Mouse (Mus musculus): Measurements from ENCODE around the gene Pard6b.

Gene Pard6b

DNA sequence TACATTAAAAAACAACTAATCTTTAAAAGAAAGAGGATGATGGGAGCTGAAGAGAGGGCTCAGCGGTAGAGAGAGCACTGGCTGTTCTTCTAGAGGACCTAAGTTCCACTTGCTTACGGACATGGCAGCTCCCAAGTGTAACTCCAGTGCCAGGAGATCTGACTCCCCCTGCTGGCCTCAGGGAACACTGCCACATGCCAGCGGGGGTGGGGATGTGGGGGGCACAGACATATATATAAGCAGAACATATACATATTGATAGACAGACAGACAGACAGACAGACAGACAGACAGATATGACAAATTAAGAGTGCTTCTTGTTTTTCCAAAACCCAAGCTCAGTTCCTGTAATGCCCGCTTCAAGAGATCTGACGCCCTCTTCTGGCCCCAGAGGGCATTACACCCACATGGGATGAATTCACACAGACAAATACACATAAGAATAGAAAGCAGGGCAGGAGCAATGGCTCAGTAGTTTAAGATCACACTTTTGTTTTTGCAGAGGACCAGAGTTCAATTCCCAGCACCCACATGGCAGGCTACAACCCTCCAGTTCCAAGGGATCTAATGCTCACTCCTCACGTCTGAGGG is 21.5 kb upstream of the Pard6b start:
- no peak for DNase-seq (ENCODE audit: low spot score)

DNA sequence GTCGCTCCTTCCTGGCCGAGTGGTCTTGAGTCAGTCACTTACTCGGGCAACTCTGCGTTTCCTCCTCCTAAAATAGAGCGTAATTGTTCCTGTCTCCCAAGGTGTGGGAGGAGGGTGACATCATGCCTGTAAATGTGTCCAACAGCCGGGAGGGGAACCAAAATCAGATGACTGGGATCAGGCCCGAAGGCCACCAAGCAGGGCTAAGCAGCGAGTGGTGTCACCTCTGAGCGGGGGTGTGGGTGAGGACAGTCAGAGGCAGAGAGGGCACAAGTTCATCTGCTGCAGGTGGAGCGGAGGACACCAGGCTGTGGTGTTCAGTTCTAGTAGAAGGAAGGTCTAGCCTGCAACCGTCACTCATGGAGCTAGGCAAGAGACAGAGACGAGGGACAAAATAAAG is 17.1 kb upstream of the Pard6b start:
- no peak for DNase-seq (ENCODE audit: low spot score)

DNA sequence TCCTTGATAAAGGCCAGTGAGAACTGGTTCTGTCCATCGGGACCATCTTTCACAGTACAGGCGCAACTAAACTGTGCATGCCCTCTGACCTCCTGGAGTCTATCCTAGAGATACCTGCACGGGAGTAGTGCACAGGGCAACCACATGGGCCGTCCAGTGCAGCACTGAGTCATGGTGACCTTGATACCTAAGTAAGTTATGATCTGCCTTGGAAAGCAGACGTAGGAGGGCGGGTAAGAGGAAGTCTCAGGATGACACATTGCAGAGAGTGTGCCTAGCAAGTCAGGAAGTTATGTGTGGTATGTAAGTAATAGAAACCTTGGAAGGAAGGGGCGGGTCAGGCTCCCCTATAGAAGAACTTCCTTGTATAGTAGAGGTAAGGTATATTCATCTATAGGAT is 15.3 kb upstream of the Pard6b start:
- no peak for DNase-seq (ENCODE audit: low spot score)

DNA sequence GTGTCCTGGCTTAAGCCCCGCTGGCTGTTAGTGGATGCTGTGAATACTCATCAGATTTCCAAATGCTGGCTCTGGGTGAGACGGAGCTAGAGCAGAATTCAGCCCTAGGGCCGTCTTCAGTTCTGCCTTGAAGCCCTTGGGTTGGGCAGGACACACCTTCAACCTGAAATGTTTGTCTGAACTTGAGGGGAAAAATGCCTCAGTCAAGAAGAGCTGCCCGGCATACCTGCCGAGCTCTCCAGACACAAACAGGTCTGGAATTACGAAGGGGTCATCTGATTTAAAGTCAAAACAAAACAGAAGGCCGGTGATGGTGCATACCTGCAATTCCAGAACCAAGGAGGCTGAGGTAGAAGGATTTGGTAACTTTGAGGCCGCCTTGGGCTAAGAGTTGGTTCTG is 14.0 kb upstream of the Pard6b start:
- no peak for DNase-seq (ENCODE audit: low spot score)

DNA sequence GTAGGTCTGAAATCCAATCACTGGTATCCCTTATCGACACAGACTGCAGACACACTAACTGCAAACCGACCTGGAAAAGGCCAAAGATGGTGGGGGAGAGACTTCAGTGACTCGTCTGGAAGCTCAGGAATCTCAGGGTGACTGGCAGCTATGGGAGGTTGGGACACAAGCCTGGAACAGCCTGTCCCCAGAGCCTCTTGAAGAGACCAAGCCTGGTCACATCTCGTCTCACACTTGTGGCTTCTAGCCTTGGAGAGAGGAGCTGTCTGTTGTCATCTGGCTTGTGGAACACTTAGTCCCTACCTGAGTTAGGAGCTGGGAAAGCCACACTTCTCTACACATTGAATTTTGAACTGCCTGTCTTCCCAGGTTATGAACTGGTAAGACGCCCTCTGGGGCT is 10.4 kb upstream of the Pard6b start:
- DNase-seq (ENCODE audit: low spot score): no peak

DNA sequence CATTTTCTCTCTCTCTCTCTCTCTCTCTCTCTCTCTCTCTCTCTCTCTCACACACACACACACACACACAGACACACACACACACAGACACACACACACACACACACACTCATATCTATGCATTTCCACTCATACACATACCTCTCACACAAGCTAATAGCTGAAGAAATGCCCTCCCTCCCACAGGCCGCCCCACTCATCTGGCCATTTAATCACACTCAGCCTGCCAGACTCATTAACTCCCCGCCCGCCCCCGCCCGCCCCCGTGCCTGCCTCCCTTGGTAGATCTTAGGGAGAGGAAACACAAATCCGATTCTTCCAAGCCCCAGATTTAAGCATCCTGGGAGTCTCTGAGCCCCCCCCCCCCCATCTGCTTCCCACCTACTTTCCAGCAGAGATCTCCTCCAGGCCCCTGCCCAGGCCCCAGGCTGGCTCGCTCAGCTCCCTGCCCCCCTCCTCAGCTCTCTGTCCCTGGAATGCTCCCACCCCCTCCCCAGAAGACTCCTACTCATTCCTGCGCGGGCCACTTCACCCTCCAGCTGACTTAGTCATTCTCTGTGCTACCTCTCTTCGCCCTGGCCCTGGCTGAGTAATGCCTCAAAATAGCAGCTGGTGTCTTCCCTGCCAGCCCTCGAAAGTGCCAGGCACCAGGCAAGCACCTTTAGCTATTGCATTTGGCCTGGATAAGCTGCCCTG is 8.2 kb upstream of the Pard6b start:
- DNase-seq (ENCODE audit: low spot score): no peak

DNA sequence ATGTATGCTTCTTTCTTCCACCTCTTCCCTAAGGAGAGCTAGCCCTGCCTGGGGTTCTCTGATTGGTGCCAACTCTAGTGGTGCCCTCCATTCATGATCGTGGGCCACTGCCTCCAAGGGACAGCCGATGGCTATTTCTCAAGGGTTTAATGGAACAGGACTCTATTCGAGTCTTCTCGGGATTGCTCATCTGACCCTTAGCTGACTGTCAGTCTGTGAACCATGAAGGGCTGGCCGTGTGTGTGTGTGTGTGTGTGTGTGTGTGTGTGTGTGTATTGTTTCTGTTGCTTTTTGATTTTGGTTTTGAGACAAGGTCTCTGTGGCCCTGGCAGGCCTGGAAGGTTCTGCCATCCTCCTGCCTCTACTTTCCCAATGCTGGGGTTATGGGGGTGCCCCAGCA is 7.1 kb upstream of the Pard6b start:
- DNase-seq (ENCODE audit: low spot score): no peak

DNA sequence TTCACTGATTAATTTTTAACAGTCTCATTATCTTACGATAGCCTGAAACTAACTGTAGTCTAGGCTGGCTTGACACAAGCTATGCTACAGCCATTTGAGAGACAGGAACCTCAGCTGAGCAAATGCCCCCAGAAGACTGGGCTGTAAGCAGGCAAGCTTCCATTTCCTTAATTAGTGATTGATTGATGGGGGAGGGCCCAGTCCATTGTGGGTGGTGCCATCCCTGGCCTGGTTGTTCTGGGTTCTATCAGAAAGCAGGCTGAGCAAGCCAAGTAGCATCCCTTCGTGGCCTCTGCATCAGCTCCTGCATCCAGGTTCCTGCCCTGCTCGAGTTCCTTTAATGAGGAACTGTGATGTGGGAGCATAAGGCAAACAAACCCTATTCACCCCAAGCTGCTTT is 6.3 kb upstream of the Pard6b start:
- DNase-seq (ENCODE audit: low spot score): no peak

DNA sequence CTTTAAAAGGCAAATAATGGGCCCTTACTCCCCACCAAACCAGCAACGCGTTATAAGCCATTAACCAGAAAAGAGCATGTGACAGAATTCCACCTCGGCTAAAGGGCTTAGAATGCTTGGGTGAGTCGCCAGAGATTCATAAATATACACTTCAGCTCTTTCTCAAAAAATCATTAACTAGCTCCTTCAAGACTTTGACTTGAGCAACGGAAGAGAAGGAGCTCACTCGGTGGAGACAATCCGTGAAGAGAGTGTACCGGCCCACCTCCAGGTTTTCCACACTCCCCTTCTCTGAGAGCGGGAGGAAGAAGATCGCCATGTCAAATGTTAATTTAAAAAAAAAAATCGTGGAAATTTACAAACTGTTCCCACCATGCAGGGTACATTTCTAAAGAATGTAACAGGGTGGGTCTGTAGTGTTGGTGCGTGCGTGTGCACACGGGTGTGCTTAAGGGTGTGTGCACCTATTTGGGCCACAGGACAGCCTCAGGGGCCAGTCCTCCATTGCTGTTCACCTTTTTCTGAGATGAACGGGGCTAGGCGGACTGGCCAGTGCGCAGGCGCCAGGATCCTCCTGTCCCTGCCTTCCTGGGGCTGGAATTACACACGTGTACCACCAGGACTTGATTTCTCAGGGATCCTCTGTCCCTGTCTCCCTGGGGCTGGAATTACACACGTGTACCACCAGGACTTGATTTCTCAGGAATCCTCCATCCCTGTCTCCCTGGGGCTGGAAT is 3.8 kb upstream of the Pard6b start:
- no peak for DNase-seq (ENCODE audit: low spot score)

DNA sequence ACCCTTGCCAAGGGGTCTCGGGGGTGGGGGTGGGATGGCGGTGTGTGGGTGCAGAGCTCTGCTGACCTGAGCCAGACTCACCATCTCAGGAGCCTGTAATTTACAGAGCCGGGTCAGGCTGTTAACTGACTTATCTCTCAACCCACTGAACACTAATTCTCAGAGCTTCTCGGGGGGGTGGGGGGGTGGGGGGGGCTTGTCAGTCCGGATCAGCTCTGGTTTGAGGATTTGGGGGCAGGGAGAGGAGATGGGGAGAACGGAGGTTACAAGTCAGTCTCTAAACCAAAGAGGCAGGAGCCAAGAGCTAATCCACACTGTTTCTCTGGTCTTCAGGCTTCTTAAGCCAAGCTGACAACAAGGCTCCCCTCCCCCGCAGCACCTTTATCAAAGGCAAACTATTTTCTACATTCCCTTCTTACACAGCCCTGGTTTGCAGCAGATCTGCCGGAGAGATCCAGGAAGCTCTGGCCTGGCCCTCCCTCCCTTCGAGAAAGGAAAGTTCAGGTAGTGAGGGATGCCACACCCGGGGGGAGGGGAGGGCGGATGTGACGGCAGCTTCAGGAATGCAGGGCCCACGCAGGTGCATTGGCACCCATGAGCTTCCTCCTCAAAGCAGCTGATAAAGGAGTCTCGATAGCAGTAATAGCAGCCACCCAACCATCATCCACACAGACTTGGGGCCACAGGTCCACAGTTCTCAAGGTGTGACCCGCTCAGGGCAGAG is 2.5 kb upstream of the Pard6b start:
- peak; percentile 64 for DNase-seq (ENCODE audit: low spot score)

DNA sequence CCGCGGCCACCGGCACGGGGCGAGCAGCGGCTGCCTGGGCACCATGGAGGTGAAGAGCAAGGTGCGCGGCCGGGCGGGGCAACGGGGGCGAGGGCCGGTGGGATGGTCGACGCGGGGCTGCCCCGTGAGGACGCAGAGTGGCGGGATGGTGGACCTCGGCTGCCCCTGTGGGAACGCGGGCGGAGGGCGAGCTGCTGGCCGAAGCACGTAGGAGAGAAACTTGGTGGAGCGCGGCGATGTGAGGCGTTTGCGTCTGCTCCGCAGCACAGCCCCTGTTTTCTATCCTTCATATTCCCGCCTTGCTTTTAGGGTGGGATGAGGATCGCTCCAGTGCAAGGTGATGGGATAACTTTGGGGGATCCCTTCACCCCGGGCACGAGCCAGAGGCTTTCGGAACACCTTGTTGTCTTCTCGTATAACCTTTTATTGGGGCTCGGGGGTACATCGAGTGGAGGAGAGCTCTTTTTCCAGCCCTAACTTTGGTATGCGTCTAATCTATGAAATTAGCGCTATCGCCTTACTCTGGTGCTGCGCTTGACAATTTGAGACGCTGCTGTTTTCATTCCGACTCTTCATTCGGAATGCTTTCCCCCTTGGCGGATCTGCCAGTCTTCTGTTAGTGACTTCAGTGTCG is 612 bp downstream of the Pard6b start:
- DNase-seq (ENCODE audit: low spot score): no peak

DNA sequence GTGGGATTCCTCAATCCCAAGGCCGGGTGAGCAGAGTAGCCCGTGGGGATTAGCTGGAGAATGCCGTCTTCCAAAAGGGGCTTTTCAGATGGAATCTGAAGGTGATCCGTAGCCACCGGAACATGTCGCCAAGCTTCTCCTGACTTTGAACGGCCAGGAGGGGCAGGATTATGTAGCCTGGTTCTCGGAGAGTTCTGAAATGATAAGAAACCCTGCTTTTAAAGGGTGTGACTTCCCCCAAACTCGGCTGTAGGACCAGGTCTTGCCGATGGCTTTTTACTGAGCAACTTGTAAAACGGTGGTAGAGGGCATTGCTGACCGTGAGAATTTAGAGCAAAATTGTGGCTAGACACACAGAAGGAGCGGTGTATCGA is 1.1 kb downstream of the Pard6b start:
- DNase-seq (ENCODE audit: low spot score): no peak

DNA sequence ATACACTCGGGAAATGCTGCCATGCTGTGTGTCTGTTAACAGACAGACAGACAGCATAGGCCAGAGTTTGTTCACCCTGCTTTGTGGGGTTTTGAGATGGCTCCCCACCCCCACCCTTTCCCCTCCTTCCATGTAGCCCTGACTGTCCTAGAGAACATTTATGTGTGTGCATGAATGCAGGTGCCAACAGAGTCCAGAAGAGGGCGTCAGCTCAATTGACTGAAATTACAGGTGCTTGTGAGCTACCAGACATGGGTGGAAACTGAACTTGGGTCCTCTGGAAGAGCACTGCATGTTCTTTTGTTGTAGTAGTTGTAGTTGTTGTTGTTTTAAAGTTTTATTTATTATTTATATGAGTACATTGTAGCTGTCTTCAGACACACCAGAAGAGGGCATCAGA is 2.8 kb downstream of the Pard6b start:
- no peak for DNase-seq (ENCODE audit: low spot score)

DNA sequence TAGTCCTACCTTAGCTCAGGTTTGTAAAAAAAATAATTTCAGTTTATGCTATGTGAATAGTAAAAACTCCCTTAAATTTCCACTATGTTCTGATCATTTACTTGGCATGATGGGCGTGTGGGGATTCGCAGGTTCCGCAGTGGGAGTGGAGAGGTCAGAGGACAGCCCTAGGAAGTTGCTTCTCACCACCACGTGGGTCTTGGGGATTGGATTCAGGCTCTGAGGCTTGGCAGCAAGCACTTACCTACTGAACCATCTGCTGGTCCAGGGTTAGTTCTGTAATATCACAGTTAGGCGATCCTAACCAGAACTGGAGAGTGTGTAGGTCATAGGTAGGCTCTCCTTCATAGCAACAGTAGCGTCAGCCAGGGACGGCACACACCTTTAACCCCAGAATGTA is 3.4 kb downstream of the Pard6b start:
- no peak for DNase-seq (ENCODE audit: low spot score)

DNA sequence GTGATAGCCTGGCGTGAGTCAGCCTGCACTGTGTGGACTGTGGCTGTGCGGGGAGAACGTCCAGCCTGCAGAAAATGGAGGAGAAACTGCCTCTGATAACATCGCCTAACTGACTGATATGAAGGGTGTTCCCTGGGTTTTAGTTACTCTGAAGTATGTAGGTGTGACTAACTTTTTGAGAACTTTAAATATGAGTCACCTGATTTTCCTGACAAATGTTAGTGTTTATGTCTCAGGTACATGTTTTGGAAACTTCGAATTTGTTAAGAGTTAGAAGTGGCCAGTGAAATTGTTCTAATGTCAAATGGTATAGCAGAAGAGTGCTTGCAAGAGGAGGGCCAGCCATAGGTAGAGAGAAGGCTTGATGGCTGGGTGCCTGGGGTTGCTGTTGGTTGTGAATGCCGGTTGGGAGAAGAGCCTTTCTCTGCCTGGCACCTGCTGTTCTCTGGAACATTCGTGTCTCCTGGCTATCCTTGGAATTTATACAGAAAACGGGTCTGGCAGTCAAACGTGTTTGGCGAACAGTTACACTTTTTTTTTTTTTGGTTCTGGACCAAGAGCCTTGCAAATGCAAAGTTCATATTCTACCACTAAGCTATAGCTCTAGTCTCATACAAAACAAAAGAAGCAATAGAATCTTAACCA is 4.9 kb downstream of the Pard6b start:
- DNase-seq (ENCODE audit: low spot score): no peak

DNA sequence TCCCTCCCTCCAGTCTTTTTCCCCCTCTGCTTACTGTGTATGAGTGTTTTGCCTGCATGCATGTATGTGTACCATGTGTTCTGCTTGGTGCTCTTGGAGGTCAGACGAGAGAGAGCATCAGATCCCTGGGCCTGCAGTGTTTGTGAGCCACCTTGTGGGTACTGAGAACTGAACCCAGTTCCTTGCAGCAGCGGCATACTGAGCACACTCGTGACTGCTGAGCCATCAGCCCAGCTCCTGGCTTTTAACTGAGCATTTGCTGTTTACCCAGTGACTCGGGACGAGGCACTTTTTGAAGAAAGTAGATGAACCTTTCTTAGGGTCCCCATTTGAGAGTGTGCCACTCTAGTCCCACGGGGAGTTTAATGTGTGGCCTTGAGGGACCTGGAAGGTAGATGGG is 5.5 kb downstream of the Pard6b start:
- no peak for DNase-seq (ENCODE audit: low spot score)

DNA sequence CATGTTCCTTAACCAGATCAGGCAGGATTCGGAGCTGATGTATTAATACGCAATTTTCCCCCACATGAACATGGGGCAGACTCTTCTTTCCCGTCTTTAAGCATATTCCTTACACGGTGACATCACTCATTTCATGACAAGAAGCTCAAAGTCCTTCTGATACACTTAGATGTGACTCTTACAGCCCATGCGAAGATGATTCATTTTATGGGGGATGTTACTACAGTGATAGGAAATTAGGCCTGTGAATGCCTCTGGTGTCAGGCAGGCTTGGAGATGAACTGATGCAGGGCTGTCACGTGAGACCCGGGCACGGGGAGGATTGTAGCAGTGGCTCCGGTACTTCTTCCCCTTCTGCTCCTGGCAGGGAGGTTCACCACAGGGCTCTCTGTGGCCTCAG is 6.0 kb downstream of the Pard6b start:
- no peak for DNase-seq (ENCODE audit: low spot score)

DNA sequence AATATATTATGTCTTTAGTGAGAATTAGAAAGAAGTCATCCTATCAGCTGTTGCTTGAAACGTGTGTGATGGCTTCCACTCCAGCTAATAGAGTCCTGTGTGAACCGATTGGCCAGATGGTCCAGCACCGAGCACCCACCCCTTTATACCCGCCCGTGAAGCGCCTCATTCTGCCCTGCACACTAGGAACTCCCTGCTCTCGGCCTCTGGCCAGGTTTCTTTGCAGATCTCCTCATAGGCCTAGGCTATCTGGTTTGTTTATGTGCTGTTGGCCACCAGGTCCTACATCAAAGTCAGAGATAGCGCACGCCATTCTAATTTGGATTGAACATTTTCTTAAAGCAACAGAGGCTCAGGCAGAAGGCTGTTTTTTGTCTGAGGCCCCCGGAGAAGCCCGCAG is 10.8 kb downstream of the Pard6b start:
- no peak for DNase-seq (ENCODE audit: low spot score)

DNA sequence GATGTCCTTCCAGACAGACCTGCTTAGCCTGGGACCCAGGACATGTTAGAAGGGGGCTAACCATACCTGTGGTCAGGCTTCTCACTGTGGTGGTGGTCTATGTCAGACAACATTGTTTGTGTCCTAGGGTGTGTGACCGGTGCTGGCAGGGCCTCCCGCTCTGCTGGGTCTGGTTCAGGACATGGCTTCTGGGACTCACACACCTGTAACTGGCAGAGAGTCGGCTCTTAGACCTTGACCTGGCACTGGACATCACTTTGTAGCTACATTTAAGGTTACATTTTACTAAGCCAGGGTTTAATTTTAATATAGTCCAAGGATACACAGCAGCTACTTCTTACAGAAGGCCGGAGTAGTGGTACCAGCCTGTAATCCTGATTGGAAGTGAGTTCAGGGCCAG is 12.3 kb downstream of the Pard6b start:
- DNase-seq (ENCODE audit: low spot score): no peak

DNA sequence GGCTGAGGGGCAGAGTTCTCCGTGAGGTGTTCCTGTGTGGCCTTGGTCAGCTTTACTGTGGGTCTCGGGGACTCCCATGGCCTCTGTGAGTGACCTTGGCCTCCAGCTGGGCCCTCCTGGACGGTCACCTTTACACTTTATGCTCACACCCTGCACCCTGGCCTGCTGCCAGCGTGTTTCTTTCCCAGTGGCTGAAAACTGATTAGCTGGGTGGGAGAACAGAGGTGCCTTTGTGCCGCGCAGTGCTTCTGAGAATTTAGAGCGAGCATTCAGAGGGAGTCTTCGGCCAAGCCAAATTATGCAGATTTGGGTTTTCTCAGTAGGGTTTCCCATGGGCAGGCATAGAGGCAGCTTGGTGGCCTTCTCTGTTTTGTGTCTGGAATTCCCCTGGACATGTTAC is 14.3 kb downstream of the Pard6b start:
- no peak for DNase-seq (ENCODE audit: low spot score)

DNA sequence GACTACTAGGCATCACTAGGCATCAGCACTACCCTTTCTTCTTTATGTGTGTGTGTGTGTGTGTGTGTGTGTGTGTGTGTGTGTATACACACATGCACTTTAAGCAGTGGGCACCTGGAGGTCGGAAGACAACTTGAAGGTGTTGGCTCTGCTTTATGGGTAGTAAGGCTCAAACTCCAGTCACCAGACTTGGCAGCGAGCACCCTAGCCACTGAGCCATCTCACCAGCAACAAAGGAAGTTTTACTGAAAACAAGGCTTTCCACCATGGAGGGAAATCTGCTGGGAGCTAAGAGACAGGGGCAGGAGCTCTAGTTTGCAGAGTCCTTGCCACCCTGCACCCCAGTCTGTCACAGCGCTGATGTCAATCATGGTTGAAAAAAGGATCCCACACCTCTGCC is 15.7 kb downstream of the Pard6b start:
- DNase-seq (ENCODE audit: low spot score): no peak

DNA sequence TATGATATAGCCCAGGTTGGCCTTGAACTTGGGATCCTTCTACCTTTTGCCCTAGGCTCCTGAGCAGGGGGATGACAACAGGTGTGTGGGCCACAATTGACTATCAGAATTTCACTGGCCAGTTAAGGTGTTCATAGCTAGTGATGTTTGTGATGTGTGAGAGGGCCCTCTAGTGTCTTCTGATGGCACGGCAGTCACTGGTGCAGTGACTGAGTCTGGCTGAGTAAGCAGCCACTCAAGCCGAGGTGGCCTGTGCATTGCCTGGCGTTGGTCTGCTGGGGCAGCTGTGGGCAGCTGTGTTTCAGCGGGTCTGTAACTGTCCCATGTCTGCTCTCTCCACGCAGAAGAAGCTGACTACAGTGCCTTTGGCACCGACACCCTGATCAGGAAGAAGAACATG is 17.2 kb downstream of the Pard6b start:
- peak; percentile 65 for DNase-seq (ENCODE audit: low spot score)
